Mouse (Mus musculus) limb, embryonic 14.5 days (tissue): ENCODE data around the gene Apc2. TPM values are rescaled to one million over a fixed set of nuclear protein-coding genes. Genes with fewer than 3 reads are reported as not detected.

Experiments
- ATAC-seq: fragments of 200-750 bp; cut with Nextera tagmentation; 2 replicates; pipeline ENCODE4 v1.8.0; 2017; ENCODE audit warnings: low read depth, moderate number of reproducible peaks, moderate TSS enrichment; ENCODE audit not compliant: low FRiP score
- DNase-seq: peaks from one replicate; pipeline ENCODE4 v3.0.0-alpha.2; 2015; ENCODE audit warnings: low spot score
- H3K27ac ChIP-seq: fragments of 300-500 bp; sonication (generic); replicated peaks from 2 replicates; pipeline ENCODE4 v1.5.1; 2014; ENCODE audit warnings: low read depth, mild to moderate bottlenecking, low read length, moderate library complexity, mixed read lengths
- H3K27me3 ChIP-seq: fragments of 300-500 bp; sonication (generic); 2 replicates; pipeline ENCODE4 v1.6.1; 2014; ENCODE audit warnings: low read length, mixed read lengths; ENCODE audit not compliant: control insufficient read depth, insufficient read depth
- H3K36me3 ChIP-seq: fragments of 300-500 bp; sonication (generic); 2 replicates; pipeline ENCODE4 v1.6.1; 2014; ENCODE audit warnings: mild to moderate bottlenecking, low read length, moderate library complexity, mixed read lengths; ENCODE audit not compliant: control insufficient read depth, insufficient read depth
- H3K4me1 ChIP-seq: fragments of 300-500 bp; sonication (generic); 2 replicates; pipeline ENCODE4 v1.6.1; 2014; ENCODE audit warnings: antibody characterized with exemption, low read length, mixed read lengths; ENCODE audit not compliant: control insufficient read depth, insufficient read depth
- H3K4me2 ChIP-seq: fragments of 300-500 bp; sonication (generic); replicated peaks from 2 replicates; pipeline ENCODE4 v1.6.1; 2014; ENCODE audit warnings: low read depth, mild to moderate bottlenecking, low read length, moderate library complexity; ENCODE audit not compliant: severe bottlenecking
- H3K4me3 ChIP-seq: fragments of 300-500 bp; sonication (generic); replicated peaks from 2 replicates; pipeline ENCODE4 v1.5.1; 2014; ENCODE audit warnings: low read length
- H3K9ac ChIP-seq: fragments of 300-500 bp; sonication (generic); 2 replicates; pipeline ENCODE4 v1.6.1; 2014; ENCODE audit warnings: mild to moderate bottlenecking, low read depth, low read length, moderate library complexity; ENCODE audit not compliant: severe bottlenecking
- H3K9me3 ChIP-seq: fragments of 300-500 bp; sonication (generic); 2 replicates; pipeline ENCODE4 v1.6.1; 2016; ENCODE audit warnings: low read length; ENCODE audit not compliant: control insufficient read depth
- POLR2A ChIP-seq: fragments of 200-500 bp; IDR thresholded peaks from 2 replicates; pipeline ENCODE4 v1.8.0; 2012; ENCODE audit warnings: inconsistent platforms, mild to moderate bottlenecking, moderate library complexity, borderline replicate concordance; ENCODE audit not compliant: insufficient read depth, insufficient read length; ENCODE audit errors: extremely low read depth
- WGBS: fragments of 180-500 bp; shearing (Covaris S2); extraction: QIAGEN DNeasy Blood & Tissue Kit; methylation state at CpG from one replicate; pipeline ENCODE4 v1.1.7; 2014; 5-methylcytosine and 5-hydroxymethylcytosine counted together
- polyA plus RNA-seq, 2 experiments: library from polyadenylated mRNA; depleted of rRNA in 1 of 2; stranded (reverse) in 1 of 2; unstranded in 1 of 2; fragments of >200 nt; fragmentation: Nextera tagmentation in 1 of 2; extraction: Ambion mirVana in 1 of 2; gene quantifications; 2 replicates each; pipeline versions ENCODE4 v1.2.1 to v1.2.3; 2012 to 2014

The Apc2 gene
- polyA plus RNA-seq, 2 experiments = 1.5 to 2.5 TPM

GRCm38 (mm10) chr10:80321670-80322581, 26.1 kb downstream of the Apc2 start:
- H3K9me3 ChIP-seq = no peaks in the 10 kb centered on the region
- peak overlapping the region; percentile 99 for H3K4me2 ChIP-seq
- peak overlapping the region; percentile 60; the same call in 1 of the 2 replicates for H3K4me3 ChIP-seq
- H3K27me3 ChIP-seq = peaks cover 6% of the 10 kb centered on the region; the same call in 1 of the 2 replicates
- DNase-seq = no peak
- no peak for TF ChIP-seq POLR2A
- H3K9ac ChIP-seq = peak overlapping the region; percentile 64; the same call in 1 of the 2 replicates
- no peak for ATAC-seq
- WGBS = 93% methylated on average over 21 of the region's 21 CpGs
- H3K4me1 ChIP-seq = peaks cover 10% of the 10 kb centered on the region; the same call in 1 of the 2 replicates
- H3K27ac ChIP-seq = no peak overlapping the region
- H3K36me3 ChIP-seq = peaks cover 17% of the 10 kb centered on the region; the same call in 1 of the 2 replicates

- peaks cover 13% of the 10 kb centered on the region; the same call in 1 of the 2 replicates for H3K36me3 ChIP-seq
- no peaks in the 10 kb centered on the region for H3K27me3 ChIP-seq
- H3K9me3 ChIP-seq = no peaks in the 10 kb centered on the region
- H3K4me3 ChIP-seq = peak overlapping the region; percentile 60
- no peak for DNase-seq
- H3K9ac ChIP-seq = peak overlapping the region; percentile 64
- TF ChIP-seq POLR2A = no peak
- 3% methylated on average over 28 of the region's 28 CpGs for WGBS
- no peak overlapping the region for H3K27ac ChIP-seq
- H3K4me1 ChIP-seq = peaks cover 10% of the 10 kb centered on the region; the same call in 1 of the 2 replicates
- H3K4me2 ChIP-seq = peak overlapping the region; percentile 99
- ATAC-seq = no peak
Observed at GRCm38 (mm10) chr10:80322811-80323211, 27.0 kb downstream of the Apc2 start.

GRCm38 (mm10) chr10:80323261-80324119, 27.7 kb downstream of the Apc2 start:
- peak overlapping the region; percentile 60 for H3K4me3 ChIP-seq
- peak overlapping the region; percentile 64 for H3K9ac ChIP-seq
- H3K4me1 ChIP-seq = peaks cover 10% of the 10 kb centered on the region; the same call in 1 of the 2 replicates
- TF ChIP-seq POLR2A = no peak
- H3K27ac ChIP-seq = no peak overlapping the region
- H3K4me2 ChIP-seq = peak overlapping the region; percentile 99
- no peak for DNase-seq
- peaks cover 6% of the 10 kb centered on the region; the same call in 1 of the 2 replicates for H3K36me3 ChIP-seq
- H3K9me3 ChIP-seq = no peaks in the 10 kb centered on the region
- ATAC-seq = peak; percentile 48
- H3K27me3 ChIP-seq = no peaks in the 10 kb centered on the region
- WGBS = 1% methylated on average over 36 of the region's 46 CpGs

GRCm38 (mm10) chr10:80324120-80325037, 28.6 kb downstream of the Apc2 start:
- Histone ChIP-seq H3K9ac (no peak overlapping the region), H3K27ac (no peak overlapping the region), H3K27me3 (no peaks in the 10 kb centered on the region), H3K4me1 (peaks cover 9% of the 10 kb centered on the region; the same call in 1 of the 2 replicates), H3K4me2 (peak overlapping the region; percentile 99), H3K9me3 (no peaks in the 10 kb centered on the region), H3K4me3 (peak overlapping the region; percentile 60; the same call in 1 of the 2 replicates), H3K36me3 (no peaks in the 10 kb centered on the region)
- no peak for DNase-seq
- no peak for TF ChIP-seq POLR2A
- 77% methylated on average over 16 of the region's 17 CpGs for WGBS
- ATAC-seq = no peak
